Mouse (Mus musculus) erythroblast, embryonic 14.5 days (primary cell): Measurements from ENCODE around the gene Aldh16a1. TPM values are rescaled to one million over a fixed set of nuclear protein-coding genes. Genes with fewer than 3 reads are reported as not detected.

Experiments used
- H3K27me3 ChIP-seq: 2 replicates; pipeline ENCODE4 v1.6.1; 2012; ENCODE audit warnings: inconsistent platforms; ENCODE audit not compliant: control insufficient read depth
- H3K36me3 ChIP-seq: 2 replicates; pipeline ENCODE4 v1.6.1; 2012; ENCODE audit warnings: mild to moderate bottlenecking, inconsistent platforms; ENCODE audit not compliant: control insufficient read depth
- H3K4me1 ChIP-seq: 2 replicates; pipeline ENCODE4 v1.6.1; 2012; ENCODE audit warnings: inconsistent platforms; ENCODE audit not compliant: control insufficient read depth
- H3K4me3 ChIP-seq: replicated peaks from 2 replicates; pipeline ENCODE3; 2012; ENCODE audit warnings: moderate library complexity, mild to moderate bottlenecking, inconsistent platforms
- H3K9me3 ChIP-seq: 2 replicates; pipeline ENCODE4 v1.6.1; 2012; ENCODE audit warnings: low read length, inconsistent platforms, mixed read lengths; ENCODE audit not compliant: control insufficient read depth
- GATA1 ChIP-seq: IDR thresholded peaks from 2 replicates; pipeline ENCODE4 v1.6.1; 2012; ENCODE audit warnings: low read length, inconsistent platforms, mixed read lengths
- TAL1 ChIP-seq: IDR thresholded peaks from 3 replicates; pipeline ENCODE4 v1.6.1; 2012; ENCODE audit warnings: low read length, inconsistent platforms, mixed read lengths
- polyA plus RNA-seq: library from polyadenylated mRNA; stranded (reverse); fragments of >175 nt; gene quantifications from 2 replicates; pipeline ENCODE4 v1.2.3, GENCODE M21; 2012

Gene Aldh16a1
- polyA plus RNA-seq, 1 experiment = 16.3 TPM

DNA sequence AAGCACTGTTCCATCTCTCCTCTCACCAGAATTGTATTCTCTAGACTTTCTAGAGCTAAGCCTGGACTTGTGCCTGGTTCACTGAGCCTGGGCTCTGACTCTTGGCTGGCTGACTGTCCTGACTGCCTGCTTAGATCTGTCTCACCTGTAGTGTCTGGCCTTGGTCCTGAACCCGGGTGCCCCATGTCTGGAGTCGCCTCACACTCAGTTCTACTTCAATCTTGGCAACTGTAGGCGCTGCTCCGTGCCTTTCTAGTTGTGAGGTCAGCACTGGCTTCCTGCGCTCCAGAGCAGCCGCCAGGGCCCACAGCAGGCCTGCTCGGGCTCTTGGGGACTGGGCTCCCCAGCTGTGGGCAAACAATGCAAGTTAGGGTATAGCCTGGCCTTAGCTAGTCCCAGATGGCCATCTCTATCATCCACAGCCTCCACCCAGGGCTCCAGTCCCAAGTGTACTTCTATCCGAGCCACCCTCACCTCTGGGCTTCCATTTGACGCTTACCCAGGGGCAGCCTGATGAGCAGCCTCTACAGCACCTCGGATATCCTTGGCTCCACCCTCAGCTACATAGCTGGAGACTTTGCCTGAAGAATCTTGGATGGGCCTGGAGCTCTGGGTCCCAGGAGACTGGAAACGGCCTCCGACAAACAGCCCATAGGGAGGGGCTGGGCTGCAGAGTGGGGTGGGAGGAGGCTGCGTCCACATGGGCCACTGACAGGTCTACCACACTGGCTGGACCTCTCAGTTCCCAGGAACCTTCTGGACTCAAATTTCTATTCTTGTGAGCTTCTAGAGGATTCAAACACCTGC, 9.8 kb downstream of the Aldh16a1 start:
- Histone ChIP-seq H3K9me3 (no peaks in the 10 kb centered on the region), H3K4me1 (peaks cover 3% of the 10 kb centered on the region), H3K27me3 (no peaks in the 10 kb centered on the region), H3K36me3 (peaks cover 72% of the 10 kb centered on the region), H3K4me3 (no peak overlapping the region)
- TF ChIP-seq TAL1 (no peak), GATA1 (no peak)

DNA sequence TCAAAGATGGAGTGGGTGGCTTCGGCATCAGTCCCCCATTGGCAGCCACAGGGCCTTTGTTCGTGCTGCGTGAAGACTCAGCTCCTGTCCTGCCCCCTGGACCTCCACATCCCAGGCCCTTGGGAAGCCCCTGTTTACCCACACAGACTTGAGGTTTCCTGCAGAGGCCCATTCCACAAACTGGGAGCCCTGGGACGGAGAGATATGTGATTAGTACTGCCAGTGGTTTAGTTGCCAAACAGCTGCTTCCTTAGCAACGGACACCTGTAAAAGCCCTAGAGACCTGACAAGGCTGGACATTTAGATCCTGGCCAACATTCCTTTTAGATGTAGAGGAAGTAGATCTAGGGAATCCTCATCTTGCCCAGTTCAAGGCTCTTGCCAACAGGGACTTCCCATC, 12.5 kb downstream of the Aldh16a1 start:
- H3K36me3 ChIP-seq = peaks cover 54% of the 10 kb centered on the region
- no peak overlapping the region for H3K4me3 ChIP-seq
- no peaks in the 10 kb centered on the region for H3K27me3 ChIP-seq
- H3K4me1 ChIP-seq = peaks cover 27% of the 10 kb centered on the region
- no peaks in the 10 kb centered on the region for H3K9me3 ChIP-seq
- no peak for TF ChIP-seq TAL1
- no peak for TF ChIP-seq GATA1

DNA sequence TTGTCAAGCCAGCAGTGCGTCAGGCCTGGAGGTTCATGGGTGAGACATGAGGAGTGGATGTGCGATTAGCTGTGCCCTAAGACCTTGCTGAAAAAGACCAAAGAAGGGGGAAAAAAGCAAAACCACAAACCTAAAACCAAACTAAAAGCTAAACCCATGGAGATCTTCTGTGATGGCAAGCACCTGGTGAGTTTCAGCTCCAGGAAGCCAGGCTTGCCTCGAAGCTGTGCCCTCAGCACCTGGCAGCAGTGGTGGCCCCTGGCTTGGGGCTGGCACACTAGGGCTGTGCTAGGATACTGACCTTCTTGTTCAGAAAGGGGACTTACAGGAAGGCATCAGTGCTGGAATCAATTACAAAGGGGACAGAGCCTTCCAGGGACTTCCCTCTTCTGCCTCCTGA, 13.1 kb downstream of the Aldh16a1 start:
- peaks cover 48% of the 10 kb centered on the region for H3K36me3 ChIP-seq
- peaks cover 33% of the 10 kb centered on the region for H3K4me1 ChIP-seq
- no peak overlapping the region for H3K4me3 ChIP-seq
- no peaks in the 10 kb centered on the region for H3K9me3 ChIP-seq
- TF ChIP-seq GATA1 (no peak), TAL1 (no peak)
- H3K27me3 ChIP-seq = no peaks in the 10 kb centered on the region

DNA sequence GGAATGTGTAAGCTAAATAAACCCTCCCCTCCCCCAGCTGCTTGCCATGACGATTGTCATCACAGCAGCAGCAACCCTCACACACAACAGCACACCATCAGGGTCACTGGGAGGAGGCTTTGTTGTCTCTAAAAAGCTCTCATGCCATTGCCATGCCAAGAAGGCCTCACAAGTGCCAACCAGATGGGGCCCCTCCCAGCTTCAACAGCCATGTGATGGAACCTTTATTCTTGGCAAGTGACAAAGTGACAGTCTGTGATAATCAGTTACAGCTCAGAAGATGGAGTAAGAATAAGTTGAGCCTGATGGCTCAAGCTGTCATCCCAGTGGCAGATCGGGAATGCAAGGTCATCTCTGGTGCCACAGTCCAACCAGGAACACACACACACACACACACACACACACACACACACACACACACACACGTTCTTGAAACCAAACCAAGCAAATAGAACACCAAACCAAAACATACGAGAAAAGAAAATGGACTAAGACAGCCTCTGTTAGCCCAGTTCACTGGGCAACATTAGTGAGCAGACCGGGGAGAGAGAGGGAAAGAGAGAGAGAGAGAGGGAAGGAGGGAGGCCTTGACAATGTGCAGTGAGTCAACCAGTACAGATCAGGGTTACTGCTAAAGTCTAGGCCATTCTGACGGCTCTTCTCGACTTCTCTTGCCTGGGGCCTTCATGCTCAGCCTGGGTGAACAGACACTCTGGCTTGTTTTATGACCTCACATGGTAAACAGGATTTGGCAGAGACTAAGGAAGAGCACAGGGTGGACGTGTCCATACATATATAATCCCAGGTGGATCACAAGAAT, 14.3 kb downstream of the Aldh16a1 start:
- no peaks in the 10 kb centered on the region for H3K27me3 ChIP-seq
- no peak for TF ChIP-seq GATA1
- no peak for TF ChIP-seq TAL1
- no peaks in the 10 kb centered on the region for H3K9me3 ChIP-seq
- no peak overlapping the region for H3K4me3 ChIP-seq
- peaks cover 37% of the 10 kb centered on the region for H3K36me3 ChIP-seq
- H3K4me1 ChIP-seq = peaks cover 45% of the 10 kb centered on the region

DNA sequence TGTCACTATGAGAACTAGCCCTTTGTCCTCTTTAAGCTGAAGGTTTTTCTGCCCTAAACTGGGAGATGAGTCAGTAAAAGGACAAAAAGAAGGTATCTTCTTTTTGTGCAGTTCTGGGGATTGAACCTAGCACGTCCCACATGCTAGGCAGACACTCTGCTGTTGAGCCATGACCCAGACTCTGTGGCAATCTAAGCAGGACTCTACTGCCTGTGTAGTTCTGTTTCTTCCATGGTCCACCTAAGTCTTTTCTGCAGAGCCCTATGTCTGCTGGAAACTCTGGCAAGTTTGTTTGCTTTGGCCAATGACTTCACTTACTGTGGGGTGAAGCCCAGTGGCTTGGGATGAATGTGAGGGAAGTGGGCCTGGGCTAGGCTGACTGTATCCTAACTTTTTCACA, 16.0 kb downstream of the Aldh16a1 start:
- Histone ChIP-seq H3K4me1 (peaks cover 60% of the 10 kb centered on the region), H3K27me3 (no peaks in the 10 kb centered on the region), H3K9me3 (no peaks in the 10 kb centered on the region; the same call in 1 of the 2 replicates), H3K4me3 (no peak overlapping the region), H3K36me3 (peaks cover 27% of the 10 kb centered on the region)
- TF ChIP-seq TAL1 (no peak), GATA1 (no peak)

DNA sequence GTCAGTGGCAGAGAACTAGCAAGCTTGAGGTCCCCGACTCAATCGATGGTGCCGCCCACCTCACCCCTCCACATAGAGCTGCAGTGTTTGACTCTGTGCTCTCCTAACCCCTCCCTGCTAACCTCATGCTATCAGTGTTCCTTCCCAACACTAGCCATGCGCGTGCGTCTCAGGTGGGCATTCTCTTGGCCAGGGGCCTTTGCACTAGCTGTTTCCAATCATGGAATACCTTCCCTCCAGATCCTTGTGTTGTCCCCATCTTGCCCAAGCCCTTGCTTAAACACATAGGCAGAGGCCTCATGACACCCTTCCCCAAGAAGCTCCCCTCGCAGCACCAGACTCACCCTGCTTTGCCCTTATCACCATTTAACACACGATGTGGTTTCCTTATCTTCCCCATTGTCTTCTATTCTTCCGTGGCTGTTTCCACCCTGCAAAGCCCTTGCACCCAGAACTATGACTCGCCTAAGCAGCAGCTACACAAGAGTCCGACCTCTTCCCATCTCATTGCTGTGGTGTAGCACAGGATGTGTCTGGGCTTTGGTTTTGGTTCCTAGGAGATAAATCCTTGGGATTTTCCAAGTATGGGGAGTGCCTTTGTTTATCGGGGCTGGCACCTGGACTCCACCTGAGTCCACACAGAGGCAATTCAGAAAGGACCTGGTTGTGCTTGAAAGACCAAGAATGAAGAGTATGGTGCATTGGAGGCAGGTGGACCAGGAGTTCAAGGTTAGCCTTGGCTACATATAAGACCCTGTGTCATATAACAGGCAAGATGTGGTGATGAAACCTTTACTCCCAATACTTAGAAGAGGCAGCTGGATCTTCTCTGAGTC, 17.0 kb downstream of the Aldh16a1 start:
- Histone ChIP-seq H3K9me3 (no peaks in the 10 kb centered on the region; the same call in 1 of the 2 replicates), H3K27me3 (no peaks in the 10 kb centered on the region), H3K4me1 (peaks cover 63% of the 10 kb centered on the region), H3K36me3 (peaks cover 23% of the 10 kb centered on the region), H3K4me3 (peak overlapping the region; percentile 29)
- TF ChIP-seq TAL1 (0 out of 3 replicates have a peak, but pooled peaks have one; percentile 5), GATA1 (no peak)

DNA sequence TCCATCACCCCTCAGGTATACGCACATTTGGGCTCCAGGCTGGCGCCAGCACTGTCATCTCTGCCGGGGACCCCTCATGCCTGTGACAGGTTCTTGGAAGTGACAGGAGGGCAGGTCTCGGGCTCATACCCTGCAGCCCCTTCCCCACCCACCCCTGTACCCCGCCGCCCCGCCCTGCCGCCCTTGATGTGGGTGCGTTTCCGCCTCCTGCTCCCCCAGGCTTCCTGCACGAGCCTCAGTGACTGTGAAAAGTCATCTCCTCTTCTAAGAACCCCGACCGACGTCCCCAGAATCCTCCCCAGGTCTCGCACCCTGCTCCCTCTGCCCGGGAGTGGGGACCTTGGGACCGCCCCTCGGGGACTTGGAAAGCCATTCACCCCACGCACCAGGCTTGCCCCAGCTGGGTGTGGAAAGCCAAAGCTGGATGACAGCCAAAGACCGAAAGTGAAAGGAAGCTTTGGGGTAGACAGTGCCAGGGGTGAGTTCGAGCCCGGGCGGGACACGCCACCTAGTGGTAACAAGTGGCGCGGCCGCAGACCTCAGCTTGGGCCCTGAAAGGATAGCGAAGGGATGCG, 18.3 kb downstream of the Aldh16a1 start, which contains the start of the genes Gm45713 and Flt3l:
TSS of gene Gm45713 (minus strand) at position 239 of the 575 bp plus-strand sequence.
TSS of gene Flt3l (minus strand) at position 440 of the 575 bp plus-strand sequence.
- H3K36me3 ChIP-seq = peaks cover 18% of the 10 kb centered on the region
- TF ChIP-seq GATA1 (no peak), TAL1 (no peak)
- no peaks in the 10 kb centered on the region; the same call in 1 of the 2 replicates for H3K9me3 ChIP-seq
- H3K4me3 ChIP-seq = peak within 1 kb of the TSS; percentile 76
- H3K27me3 ChIP-seq = no peaks in the 10 kb centered on the region
- peaks cover 72% of the 10 kb centered on the region for H3K4me1 ChIP-seq

DNA sequence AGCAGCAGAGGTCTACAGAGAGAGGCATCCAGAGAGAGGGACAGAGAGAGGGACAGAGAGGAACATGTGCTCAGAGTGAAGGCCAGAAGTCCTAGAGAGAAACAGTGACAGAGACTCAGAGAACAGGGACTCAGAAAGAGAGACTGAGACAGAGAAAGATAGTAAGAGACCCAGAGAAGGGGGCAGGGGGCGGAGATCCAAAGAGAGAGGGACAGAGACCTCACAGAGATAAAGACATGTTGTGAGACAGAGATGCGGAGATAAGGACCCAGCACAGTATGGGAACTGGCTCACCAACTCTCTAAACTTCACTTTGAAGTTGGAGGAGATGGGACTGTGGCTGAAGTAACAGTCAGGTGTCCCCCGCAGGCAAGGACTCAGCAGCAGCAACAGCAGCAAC, 19.0 kb downstream of the Aldh16a1 start:
- Histone ChIP-seq H3K4me3 (peak overlapping the region; percentile 76), H3K9me3 (no peaks in the 10 kb centered on the region; the same call in 1 of the 2 replicates), H3K36me3 (peaks cover 18% of the 10 kb centered on the region), H3K4me1 (peaks cover 72% of the 10 kb centered on the region), H3K27me3 (no peaks in the 10 kb centered on the region)
- TF ChIP-seq TAL1 = no peak
- TF ChIP-seq GATA1 = peak; percentile 82
